Comparison of ENCODE assay signal across 21 mouse cellular contexts in the genomic region with DNA sequence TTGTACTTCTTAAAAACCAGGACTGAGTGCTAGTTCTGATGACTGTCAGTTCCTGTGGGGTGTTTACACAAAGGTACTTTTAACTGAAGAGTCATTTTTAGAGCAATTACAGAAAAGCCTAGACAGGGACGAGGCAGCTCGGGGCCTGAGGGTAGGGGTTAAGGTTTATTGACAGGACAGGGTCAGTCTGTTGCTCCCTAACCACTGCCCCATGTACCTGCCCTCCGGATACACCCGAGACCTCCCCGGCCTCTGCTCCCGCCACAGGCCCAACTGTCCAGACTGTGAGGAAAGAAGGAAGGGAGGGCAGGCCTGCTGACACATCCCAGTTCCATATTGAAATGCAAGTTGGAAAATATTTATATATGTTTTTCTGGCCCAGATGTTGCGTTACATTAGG. TPM values are rescaled to one million over a fixed set of nuclear protein-coding genes. Genes with fewer than 3 reads are reported as not detected.
A peak's percentile ranks its signal among the peaks of the same experiment; 100 is the strongest.
DNase-seq lines count a peak whose midpoint lies in the region; ATAC-seq lines count a peak whose summit lies in the region.
"Had no signal": no experiment of that assay in that cellular context is flagged by ENCODE, and none has a peak within 500 bp of the region (broad histone marks: within the 10 kb centered on the region; RNA-seq: fewer than 3 reads in every experiment).

No protein-coding gene starts in this region.

- H3K9ac ChIP-seq in embryonic facial prominence, embryonic 11.5 days (replicated peaks; ENCODE audit: low read length) = no peak overlapping the region
- no peak overlapping the region for H3K9ac ChIP-seq in embryonic facial prominence, embryonic 15.5 days
- H3K9ac ChIP-seq: heart, embryonic 12.5 days; hindbrain, embryonic 12.5 days had no signal

- no peaks in the 10 kb centered on the region for H3K9me3 ChIP-seq in embryonic facial prominence, embryonic 11.5 days (replicated peaks; ENCODE audit: control insufficient read depth, low read length)
- no peaks in the 10 kb centered on the region for H3K9me3 ChIP-seq in embryonic facial prominence, embryonic 15.5 days (replicated peaks)
- H3K9me3 ChIP-seq: hindbrain, embryonic 12.5 days had no signal

- H3K4me1 ChIP-seq in embryonic facial prominence, embryonic 11.5 days (ENCODE audit: control insufficient read depth, insufficient read depth, low read length) = peaks cover 11% of the 10 kb centered on the region
- peaks cover 20% of the 10 kb centered on the region for H3K4me1 ChIP-seq in embryonic facial prominence, embryonic 15.5 days

- H3K4me3 ChIP-seq in embryonic facial prominence, embryonic 11.5 days (ENCODE audit: low read depth, low read length) = no peak overlapping the region
- no peak overlapping the region for H3K4me3 ChIP-seq in embryonic facial prominence, embryonic 15.5 days (replicated peaks)
- H3K4me3 ChIP-seq: erythroblast, embryonic 14.5 days; forebrain, embryonic 10.5 days; heart, embryonic 12.5 days; hindbrain, embryonic 12.5 days had no signal

- H3K27me3 ChIP-seq in embryonic facial prominence, embryonic 11.5 days (ENCODE audit: control insufficient read depth, insufficient read depth, low read length) = no peaks in the 10 kb centered on the region
- H3K27me3 ChIP-seq in embryonic facial prominence, embryonic 15.5 days = no peaks in the 10 kb centered on the region
- H3K27me3 ChIP-seq: heart, embryonic 12.5 days; hindbrain, embryonic 12.5 days had no signal

- no peak for ATAC-seq in embryonic facial prominence, embryonic 11.5 days (replicated peaks; ENCODE audit: insufficient number of reproducible peaks, low FRiP score, low TSS enrichment, low read depth)
- ATAC-seq in embryonic facial prominence, embryonic 15.5 days (ENCODE audit: insufficient number of reproducible peaks, low FRiP score, low TSS enrichment, low read depth) = no peak; the same call in 1 of the 2 replicates
- ATAC-seq: forebrain, embryonic 14.5 days; hindbrain, postnatal 0 days had no signal

- DNase-seq in embryo, embryonic 10 days (ENCODE audit: low spot score) = peak; percentile 42
- DNase-seq in embryo, embryonic 11 days = no peak
- DNase-seq in kidney, postnatal 4 days = peak; percentile 8 to 13
- DNase-seq in kidney, postnatal 25 days = no peak
- DNase-seq in embryonic facial prominence, embryonic 11.5 days (ENCODE audit: low spot score) = no peak
- no peak for DNase-seq in urinary bladder, postnatal 4 days (ENCODE audit: low spot score in 2 of 2)
- no peak for DNase-seq in retina, postnatal 1 day
- DNase-seq: adrenal gland, postnatal 14 days; cerebellum, adult 11-12 months; cerebellum, adult 9-10 months; cerebellum, postnatal 25 days; heart, postnatal 36 days; kidney, adult 11 months had no signal

- no peaks in the 10 kb centered on the region for H3K36me3 ChIP-seq in embryonic facial prominence, embryonic 11.5 days (replicated peaks; ENCODE audit: control insufficient read depth, insufficient read depth, low read depth, low read length)
- H3K36me3 ChIP-seq in embryonic facial prominence, embryonic 15.5 days = no peaks in the 10 kb centered on the region
- H3K36me3 ChIP-seq: heart, embryonic 12.5 days; hindbrain, embryonic 12.5 days had no signal

- peak overlapping the region; percentile 52 for H3K27ac ChIP-seq in embryonic facial prominence, embryonic 11.5 days (replicated peaks; ENCODE audit: low read depth, low read length)
- H3K27ac ChIP-seq in embryonic facial prominence, embryonic 15.5 days (replicated peaks) = peak overlapping the region; percentile 58; the same call in 1 of the 2 replicates
- H3K27ac ChIP-seq: forebrain, embryonic 10.5 days; hindbrain, embryonic 12.5 days; hindbrain, postnatal 0 days had no signal

- 27% methylated on average over 7 of the region's 7 CpGs for WGBS in embryonic facial prominence, embryonic 11.5 days
- WGBS in embryonic facial prominence, embryonic 15.5 days = 14% methylated on average over 7 of the region's 7 CpGs

- H3K4me2 ChIP-seq in embryonic facial prominence, embryonic 11.5 days (ENCODE audit: low read depth, low read length) = no peak overlapping the region
- H3K4me2 ChIP-seq in embryonic facial prominence, embryonic 15.5 days (replicated peaks) = no peak overlapping the region
- H3K4me2 ChIP-seq: heart, embryonic 12.5 days; hindbrain, embryonic 12.5 days had no signal

RNA-seq across cellular contexts. Expression of a gene that starts 20.8 kb away (rescaled TPM):
- 37.7 and 37.9 TPM in 2 replicates for polyA plus RNA-seq in embryonic facial prominence, embryonic 11.5 days (2014; fragmentation: Nextera tagmentation; extraction: Ambion mirVana)
- 42.5 and 44.8 TPM in 2 replicates for polyA plus RNA-seq in embryonic facial prominence, embryonic 15.5 days (2015; fragmentation: Nextera tagmentation; extraction: Ambion mirVana)

RNA-seq across cellular contexts. Expression of a gene that starts 54.1 kb away (rescaled TPM):
- 53.9 and 76.2 TPM in 2 replicates for polyA plus RNA-seq in embryonic facial prominence, embryonic 11.5 days (2014; fragmentation: Nextera tagmentation; extraction: Ambion mirVana)
- polyA plus RNA-seq in embryonic facial prominence, embryonic 15.5 days (2015; fragmentation: Nextera tagmentation; extraction: Ambion mirVana) = 9.7 and 12.5 TPM in 2 replicates
- polyA plus RNA-seq: gonadal fat pad, adult 2 months; hindbrain, postnatal 0 days had no signal

Comparison
In these comparisons a context has a peak if more than half of its experiments do, and no peak if none do; other contexts are left out.
1. DNase-seq: peak in embryo, embryonic 10 days (single experiment) and kidney, postnatal 4 days (2 of 2); none in embryo, embryonic 11 days (single experiment), kidney, postnatal 25 days (0 of 2), embryonic facial prominence, embryonic 11.5 days (single experiment), urinary bladder, postnatal 4 days (0 of 2) and retina, postnatal 1 day (single experiment).